Mouse (Mus musculus): ENCODE measurements around the gene B4galt5. TPM values are rescaled to one million over a fixed set of nuclear protein-coding genes. Genes with fewer than 3 reads are reported as not detected.

Gene B4galt5
- polyA plus RNA-seq, 1 experiment from 2014 or later = 115 TPM

DNA sequence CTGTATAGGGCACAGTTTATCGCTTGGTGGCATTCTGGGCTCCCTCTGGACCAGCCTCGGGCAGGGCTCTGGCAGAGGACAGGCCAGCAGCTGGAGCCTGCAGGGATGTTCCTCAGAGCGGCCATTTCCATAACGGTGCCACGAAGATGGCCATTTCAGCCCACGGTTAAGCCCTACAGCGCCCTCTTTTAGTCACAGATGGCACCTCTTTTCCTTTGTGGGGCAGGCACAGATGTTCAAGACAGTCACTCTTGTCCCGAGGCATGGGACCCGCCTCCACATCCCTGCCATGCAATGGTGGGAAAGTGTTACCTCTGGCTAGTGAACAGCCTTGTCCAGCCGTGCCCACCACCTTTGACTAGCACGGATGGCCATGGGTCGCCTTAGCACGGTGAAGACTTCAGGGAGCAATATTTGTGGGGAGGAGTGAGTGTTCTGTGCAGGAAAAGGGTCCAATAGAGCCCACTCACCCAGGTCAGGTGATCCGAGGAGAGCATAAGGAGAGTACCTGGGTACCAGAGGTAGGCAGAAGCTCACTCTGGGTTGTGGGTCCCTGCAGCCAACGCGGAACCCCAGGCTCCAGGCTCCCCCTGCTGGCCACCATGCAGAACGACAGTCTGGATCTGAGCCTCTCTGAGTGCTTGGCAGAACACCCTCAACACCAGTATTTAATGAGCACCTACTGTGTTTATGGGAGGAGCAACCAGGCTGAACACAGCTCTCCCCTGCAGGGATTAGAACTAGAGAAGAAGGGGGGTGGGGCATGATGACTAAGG, 70.0 kb downstream of the B4galt5 start:
- Histone ChIP-seq H3K27ac (no peak overlapping the region), H3K36me3 (ENCODE audit: inconsistent target) (no peaks in the 10 kb centered on the region), H3K4me3 (ENCODE audit: inconsistent target) (no peak overlapping the region), H3K79me2 (ENCODE audit: inconsistent target) (no peaks in the 10 kb centered on the region)
- 45% methylated on average over 17 of the region's 17 CpGs for WGBS (ENCODE audit: missing documents)

DNA sequence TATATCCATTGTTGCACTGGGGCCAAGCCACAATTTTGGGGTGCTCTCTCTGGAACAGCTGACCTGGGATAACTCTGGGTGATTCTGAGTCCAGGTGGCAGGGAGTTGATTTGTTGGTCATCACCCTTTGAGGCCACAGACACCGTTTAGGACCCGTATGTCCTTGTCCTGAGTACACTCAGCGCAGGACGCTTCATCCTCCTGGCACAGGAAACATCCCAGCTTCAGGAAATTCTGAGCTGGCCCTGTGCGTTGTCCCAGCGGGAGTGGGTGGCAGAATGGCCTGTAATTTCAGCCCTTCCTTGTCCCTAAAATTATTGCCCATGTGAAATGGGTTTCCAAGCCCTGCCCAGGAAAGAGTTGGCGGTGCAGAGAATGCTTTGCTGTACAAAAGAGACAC, 71.0 kb downstream of the B4galt5 start:
- WGBS (ENCODE audit: missing documents) = 81% methylated on average over 7 of the region's 7 CpGs
- Histone ChIP-seq H3K4me3 (ENCODE audit: inconsistent target) (no peak overlapping the region), H3K36me3 (ENCODE audit: inconsistent target) (no peaks in the 10 kb centered on the region), H3K79me2 (ENCODE audit: inconsistent target) (no peaks in the 10 kb centered on the region), H3K27ac (no peak overlapping the region)

DNA sequence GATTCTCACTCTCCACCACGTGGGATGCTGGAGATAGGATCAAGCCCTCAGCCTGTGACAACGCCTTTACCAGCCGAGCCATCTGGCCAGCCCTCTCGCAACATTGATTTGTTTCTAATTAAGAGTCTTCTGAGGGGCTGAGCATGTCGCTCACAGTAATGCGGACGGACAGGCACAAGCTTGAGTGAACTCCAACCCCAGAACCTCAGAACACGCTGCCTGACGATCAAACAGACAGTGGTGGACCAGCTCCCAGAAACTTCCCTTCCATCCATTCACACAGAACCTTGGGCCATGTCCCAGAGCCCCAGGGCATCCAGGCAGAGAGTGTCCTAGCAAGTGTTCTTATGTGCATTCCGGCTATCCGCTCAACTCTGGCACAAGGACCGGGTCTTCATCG, 72.0 kb downstream of the B4galt5 start:
- no peaks in the 10 kb centered on the region for H3K79me2 ChIP-seq (ENCODE audit: inconsistent target)
- no peak overlapping the region for H3K4me3 ChIP-seq (ENCODE audit: inconsistent target)
- no peaks in the 10 kb centered on the region for H3K36me3 ChIP-seq (ENCODE audit: inconsistent target)
- WGBS (ENCODE audit: missing documents) = 93% methylated on average over 13 of the region's 13 CpGs
- H3K27ac ChIP-seq = no peak overlapping the region

DNA sequence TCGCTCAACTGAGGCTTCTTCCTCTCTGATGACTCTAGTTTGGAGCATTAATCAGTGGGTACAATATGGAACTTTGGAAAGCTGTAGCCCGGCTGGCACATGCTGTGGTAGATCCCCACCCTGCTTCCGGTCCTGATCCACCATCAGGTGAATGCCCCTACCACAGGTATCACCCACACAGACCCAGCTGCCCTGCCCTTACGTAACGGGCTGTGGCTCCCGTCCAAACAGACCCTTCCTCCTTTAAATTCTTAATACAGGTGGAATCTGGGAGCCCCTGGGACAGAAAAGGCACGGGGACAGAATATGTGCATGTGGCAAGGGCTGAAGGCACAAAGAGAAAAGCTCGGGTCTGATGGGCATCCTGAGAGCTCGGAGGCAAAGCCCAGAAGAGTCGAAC, 73.1 kb downstream of the B4galt5 start:
- Histone ChIP-seq H3K79me2 (ENCODE audit: inconsistent target) (no peaks in the 10 kb centered on the region), H3K4me3 (ENCODE audit: inconsistent target) (no peak overlapping the region), H3K36me3 (ENCODE audit: inconsistent target) (no peaks in the 10 kb centered on the region), H3K27ac (no peak overlapping the region)
- 89% methylated on average over 10 of the region's 10 CpGs for WGBS (ENCODE audit: missing documents)

DNA sequence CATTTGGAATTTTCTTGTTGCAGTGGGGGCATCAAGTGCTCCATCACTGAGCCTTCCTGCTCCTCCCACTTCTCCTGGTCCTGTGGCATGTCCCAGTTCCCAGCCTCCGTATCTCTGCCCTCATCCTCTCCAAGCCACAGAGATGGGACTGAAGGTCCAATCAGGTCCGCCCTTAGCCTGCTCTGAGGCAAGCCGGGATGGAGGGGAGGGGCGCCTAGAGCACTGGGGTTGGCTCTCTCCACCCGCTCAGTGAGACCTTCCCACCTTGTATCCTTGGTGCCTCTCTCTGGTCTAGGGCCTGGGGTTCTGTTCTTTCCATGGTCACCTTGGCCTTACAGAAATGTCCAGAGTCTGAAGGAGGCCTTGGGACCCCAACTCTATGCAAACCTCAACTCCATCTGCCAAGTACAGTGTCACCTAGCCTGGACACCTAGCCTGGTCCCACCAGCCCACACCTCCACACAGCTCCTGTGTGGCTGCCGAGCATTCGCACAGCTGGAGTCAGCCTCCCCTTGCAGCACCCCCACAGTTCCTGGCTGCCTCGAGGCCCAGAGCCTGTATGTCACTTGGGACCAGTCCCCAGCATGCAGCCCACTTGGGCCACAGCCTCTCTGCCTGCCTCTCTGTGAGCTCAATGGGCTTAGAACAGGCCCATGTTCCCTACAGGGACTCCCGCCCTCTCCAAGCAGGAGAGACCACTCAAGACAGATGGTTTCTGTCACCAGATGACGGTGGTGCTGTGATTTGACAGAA, 74.1 kb downstream of the B4galt5 start:
- WGBS (ENCODE audit: missing documents) = 89% methylated on average over 10 of the region's 10 CpGs
- Histone ChIP-seq H3K27ac (no peak overlapping the region), H3K4me3 (ENCODE audit: inconsistent target) (no peak overlapping the region), H3K79me2 (ENCODE audit: inconsistent target) (no peaks in the 10 kb centered on the region), H3K36me3 (ENCODE audit: inconsistent target) (no peaks in the 10 kb centered on the region)

DNA sequence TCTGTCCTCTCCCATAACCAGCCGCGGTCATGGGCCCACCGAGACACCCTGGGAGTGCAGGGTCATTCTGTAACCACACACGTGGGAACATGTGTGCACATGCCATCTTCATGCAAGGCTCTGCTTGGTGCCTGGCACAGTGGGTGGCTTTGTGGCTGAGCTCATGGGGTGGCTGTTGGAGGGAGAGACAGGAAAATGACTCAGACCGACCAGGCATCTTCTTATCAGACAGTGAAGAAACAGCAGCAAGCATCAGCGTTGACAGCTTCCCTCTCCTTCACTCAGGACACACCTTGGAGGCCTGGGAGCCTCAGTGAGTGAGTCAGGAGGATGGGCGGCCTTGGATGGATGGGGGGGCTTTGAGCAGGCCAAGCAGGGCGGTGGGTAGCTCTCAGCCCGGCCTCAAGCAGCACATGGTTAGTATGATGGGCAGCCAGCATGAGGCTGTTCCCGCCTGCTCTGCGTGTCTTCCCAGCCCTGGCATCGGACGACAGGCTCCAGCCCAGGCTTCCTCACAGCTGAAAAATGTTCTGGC, 75.7 kb downstream of the B4galt5 start:
- no peak overlapping the region for H3K4me3 ChIP-seq (ENCODE audit: inconsistent target)
- no peak overlapping the region for H3K27ac ChIP-seq
- H3K36me3 ChIP-seq (ENCODE audit: inconsistent target) = no peaks in the 10 kb centered on the region
- WGBS (ENCODE audit: missing documents) = 78% methylated on average over 12 of the region's 13 CpGs
- no peaks in the 10 kb centered on the region for H3K79me2 ChIP-seq (ENCODE audit: inconsistent target)

DNA sequence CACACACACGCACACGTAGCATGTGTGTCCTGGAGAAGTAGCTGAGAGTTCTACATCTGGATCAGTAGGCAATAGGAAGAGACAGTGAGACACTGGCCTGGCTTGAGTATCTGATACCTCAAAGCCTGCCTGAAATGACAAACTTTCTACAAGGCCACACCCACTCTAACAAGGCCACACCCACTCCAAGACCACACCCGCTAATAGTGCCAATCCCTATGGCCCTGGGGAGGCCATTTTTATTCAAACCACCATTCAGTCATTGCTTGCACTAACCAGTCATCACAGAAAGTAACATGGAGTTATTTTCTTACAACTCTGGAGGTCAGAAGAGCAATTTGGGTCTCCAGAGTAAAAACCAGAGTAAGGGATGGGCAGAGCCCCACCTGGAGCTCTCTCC, 76.3 kb downstream of the B4galt5 start:
- Histone ChIP-seq H3K79me2 (ENCODE audit: inconsistent target) (no peaks in the 10 kb centered on the region), H3K27ac (no peak overlapping the region), H3K36me3 (ENCODE audit: inconsistent target) (no peaks in the 10 kb centered on the region), H3K4me3 (ENCODE audit: inconsistent target) (no peak overlapping the region)
- WGBS (ENCODE audit: missing documents) = 91% methylated on average over 3 of the region's 3 CpGs

DNA sequence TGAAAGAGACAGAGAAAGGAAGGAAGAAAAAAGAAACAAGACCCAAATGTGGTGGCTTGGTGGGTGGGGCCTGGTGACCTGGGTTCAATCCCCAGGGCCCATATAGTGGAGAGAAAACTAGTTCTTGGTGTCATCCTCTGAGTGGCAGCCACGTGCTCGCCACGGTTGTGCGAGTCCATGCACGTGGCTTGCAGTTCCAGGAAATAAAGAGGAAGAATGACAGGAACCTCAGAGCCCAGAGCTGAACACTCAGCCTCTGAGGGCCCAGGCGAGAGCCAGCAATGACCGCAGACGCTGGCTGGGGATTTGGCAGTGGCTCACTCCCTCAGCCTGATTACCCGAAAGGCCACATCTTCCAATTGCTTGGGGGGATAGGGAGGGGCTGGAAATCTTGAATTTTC, 77.9 kb downstream of the B4galt5 start:
- Histone ChIP-seq H3K27ac (no peak overlapping the region), H3K79me2 (ENCODE audit: inconsistent target) (no peaks in the 10 kb centered on the region), H3K4me3 (ENCODE audit: inconsistent target) (no peak overlapping the region), H3K36me3 (ENCODE audit: inconsistent target) (no peaks in the 10 kb centered on the region)
- 55% methylated on average over 9 of the region's 9 CpGs for WGBS (ENCODE audit: missing documents)

DNA sequence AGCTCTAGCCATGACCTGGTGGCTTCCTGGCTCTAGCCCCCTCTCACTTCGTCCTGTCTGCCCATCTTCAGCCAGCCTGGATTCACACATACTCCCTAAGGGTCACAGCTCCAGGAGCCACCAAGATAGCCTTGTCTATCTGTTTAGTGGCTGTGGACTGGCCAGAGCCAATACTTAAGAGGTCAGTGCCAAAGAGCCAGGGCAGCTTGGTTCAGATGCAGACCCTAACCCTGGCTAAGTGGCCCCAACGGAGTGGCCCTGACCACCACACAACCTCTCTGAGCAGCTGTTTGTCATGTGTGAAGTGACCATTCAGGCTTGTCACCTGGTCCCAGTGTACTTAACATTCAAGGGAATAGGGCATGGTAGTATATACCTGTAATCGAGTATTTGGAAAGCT, 78.5 kb downstream of the B4galt5 start:
- no peaks in the 10 kb centered on the region for H3K36me3 ChIP-seq (ENCODE audit: inconsistent target)
- WGBS (ENCODE audit: missing documents) = 92% methylated on average over 3 of the region's 3 CpGs
- no peak overlapping the region for H3K27ac ChIP-seq
- no peaks in the 10 kb centered on the region for H3K79me2 ChIP-seq (ENCODE audit: inconsistent target)
- H3K4me3 ChIP-seq (ENCODE audit: inconsistent target) = no peak overlapping the region

DNA sequence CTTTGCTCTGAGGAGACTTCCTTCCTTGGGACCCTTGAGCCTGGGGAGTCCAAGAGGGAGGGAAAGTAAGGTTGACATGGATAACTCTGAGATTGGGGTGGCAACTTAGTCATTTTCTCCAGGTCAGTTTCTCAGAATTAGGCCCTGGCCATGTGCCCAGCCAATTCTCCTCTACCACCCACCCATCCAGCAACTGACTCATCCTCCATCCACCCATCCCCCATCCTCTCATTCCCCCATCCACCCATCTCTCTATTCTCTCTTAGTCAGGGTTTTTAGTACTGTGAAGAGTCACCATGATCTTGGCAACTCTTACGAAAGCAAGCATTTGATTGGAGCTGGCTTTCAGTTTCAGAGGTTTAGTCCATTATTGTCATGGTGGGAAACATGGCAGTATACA, 80.3 kb downstream of the B4galt5 start:
- Histone ChIP-seq H3K27ac (no peak overlapping the region), H3K4me3 (ENCODE audit: inconsistent target) (no peak overlapping the region), H3K36me3 (ENCODE audit: inconsistent target) (no peaks in the 10 kb centered on the region), H3K79me2 (ENCODE audit: inconsistent target) (no peaks in the 10 kb centered on the region)
- 94% methylated on average over 1 of the region's 1 CpGs for WGBS (ENCODE audit: missing documents)

DNA sequence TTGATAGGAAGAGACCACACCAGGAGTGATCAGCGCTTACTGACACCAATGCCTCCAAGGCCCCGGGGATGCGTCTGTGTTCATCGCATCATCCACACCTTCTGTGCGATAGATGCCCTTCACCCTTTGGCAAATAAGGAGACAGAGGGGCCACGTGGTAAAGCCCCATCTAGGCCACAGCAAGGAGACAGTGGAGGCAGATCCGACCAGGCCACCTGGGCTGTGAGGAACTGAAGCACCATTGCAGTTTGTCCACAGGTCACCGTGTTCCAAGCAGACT, 80.6 kb downstream of the B4galt5 start:
- Histone ChIP-seq H3K36me3 (ENCODE audit: inconsistent target) (no peaks in the 10 kb centered on the region), H3K4me3 (ENCODE audit: inconsistent target) (no peak overlapping the region), H3K79me2 (ENCODE audit: inconsistent target) (no peaks in the 10 kb centered on the region), H3K27ac (no peak overlapping the region)
- 93% methylated on average over 8 of the region's 8 CpGs for WGBS (ENCODE audit: missing documents)

DNA sequence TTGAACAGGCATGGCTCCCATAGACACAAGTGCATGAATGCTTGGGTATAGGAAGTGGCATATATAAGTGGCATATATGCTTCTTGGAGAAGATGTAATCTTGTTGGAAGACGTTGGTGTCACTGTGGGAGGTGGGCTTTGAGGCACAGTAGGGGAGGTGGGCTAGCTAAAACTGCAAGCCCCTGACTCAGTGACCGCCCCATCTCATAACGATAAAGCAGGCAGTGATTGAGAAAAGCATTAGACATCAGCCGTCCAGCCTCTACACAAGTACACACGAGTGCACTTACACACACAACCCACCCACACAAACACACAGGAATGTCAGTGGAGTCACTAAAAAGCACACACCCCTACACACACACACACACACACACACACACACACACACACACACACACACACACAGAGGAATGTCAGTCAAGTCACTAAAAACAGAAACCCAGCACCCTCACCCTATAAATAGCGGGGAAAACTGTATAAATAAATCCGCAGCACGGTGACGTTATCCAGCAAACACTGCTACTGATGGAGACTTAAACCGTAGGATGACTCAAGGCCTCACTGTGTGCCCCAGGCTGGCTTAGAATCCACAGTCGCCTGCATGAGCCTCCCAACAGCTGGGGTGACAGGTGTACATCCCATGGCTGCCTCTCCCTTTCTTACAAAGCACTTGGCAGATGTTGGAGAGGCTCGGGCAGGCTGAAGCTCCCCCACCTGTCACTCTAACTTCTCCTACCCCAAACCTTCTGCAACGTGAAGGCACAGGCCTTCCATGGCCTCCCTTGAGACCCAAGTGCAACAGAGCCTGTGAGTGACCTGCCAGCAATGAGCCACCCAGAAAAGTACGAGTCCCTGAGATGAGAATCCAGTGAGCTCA, 81.2 kb downstream of the B4galt5 start:
- 89% methylated on average over 14 of the region's 14 CpGs for WGBS (ENCODE audit: missing documents)

DNA sequence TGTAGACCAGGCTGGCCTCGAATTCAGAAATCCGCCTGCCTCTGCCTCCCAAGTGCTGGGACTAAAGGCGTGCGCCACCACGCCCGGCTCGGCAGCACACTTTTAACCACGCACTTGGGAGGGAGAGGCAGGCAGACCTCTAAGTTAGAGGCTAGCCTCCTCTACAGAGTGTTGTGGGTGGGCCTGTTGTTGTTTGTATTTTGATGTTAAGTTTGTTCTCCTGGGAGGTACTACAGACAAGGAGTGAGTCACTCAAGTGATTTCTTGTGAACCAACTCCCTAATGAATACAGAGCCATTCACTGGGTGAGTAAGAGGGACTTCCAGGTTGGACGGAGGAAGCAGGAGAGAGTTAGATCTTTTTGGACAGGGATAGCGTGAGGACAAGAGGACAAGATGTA, 82.8 kb downstream of the B4galt5 start:
- no peak overlapping the region for H3K27ac ChIP-seq
- H3K4me3 ChIP-seq (ENCODE audit: inconsistent target) = no peak overlapping the region
- H3K79me2 ChIP-seq (ENCODE audit: inconsistent target) = no peaks in the 10 kb centered on the region
- WGBS (ENCODE audit: missing documents) = 100% methylated on average over 9 of the region's 10 CpGs
- H3K36me3 ChIP-seq (ENCODE audit: inconsistent target) = no peaks in the 10 kb centered on the region

More for the DNA sequence above, 81.2 kb downstream of the B4galt5 start:
- Histone ChIP-seq H3K27ac (no peak overlapping the region), H3K36me3 (ENCODE audit: inconsistent target) (no peaks in the 10 kb centered on the region), H3K4me3 (ENCODE audit: inconsistent target) (no peak overlapping the region), H3K79me2 (ENCODE audit: inconsistent target) (no peaks in the 10 kb centered on the region)

DNA sequence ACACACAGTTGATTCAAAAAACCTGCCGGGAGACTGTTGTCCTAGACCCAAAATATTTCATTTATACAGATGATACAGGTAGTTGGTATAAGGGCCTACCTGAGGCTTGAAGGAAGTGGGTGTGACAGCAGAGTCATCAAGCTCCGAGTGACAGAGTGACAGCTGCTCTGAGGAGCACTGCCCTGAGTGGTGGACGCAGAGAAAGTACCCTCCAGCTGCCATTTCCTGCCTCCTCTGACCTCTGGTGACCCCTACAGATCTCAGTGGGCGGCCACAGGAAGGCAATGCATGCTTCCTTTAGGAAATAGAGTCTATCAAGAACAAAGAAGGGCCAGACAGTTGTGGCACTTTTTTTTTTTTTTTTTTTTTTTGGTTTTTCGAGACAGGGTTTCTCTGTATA, 83.2 kb downstream of the B4galt5 start:
- Histone ChIP-seq H3K4me3 (ENCODE audit: inconsistent target) (no peak overlapping the region), H3K79me2 (ENCODE audit: inconsistent target) (no peaks in the 10 kb centered on the region), H3K27ac (no peak overlapping the region), H3K36me3 (ENCODE audit: inconsistent target) (no peaks in the 10 kb centered on the region)
- 60% methylated on average over 4 of the region's 5 CpGs for WGBS (ENCODE audit: missing documents)

DNA sequence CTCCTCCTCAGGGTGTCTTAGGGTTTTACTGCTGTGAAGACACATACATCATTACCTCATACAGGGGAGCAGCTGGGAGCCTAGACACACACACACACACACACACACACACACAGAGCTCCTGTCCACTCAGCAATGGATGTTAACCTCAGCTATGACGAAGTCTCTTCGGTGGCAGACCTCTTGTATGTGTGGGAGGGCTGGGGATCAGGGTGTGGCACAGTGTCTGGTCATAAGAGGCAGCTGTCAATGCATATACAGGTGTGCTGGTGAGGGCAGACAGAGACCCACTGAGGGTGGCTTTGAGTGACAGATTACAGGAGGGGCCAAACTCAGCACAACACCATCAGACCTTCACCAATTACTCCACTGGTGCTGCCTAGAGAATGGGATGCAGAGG, 84.0 kb downstream of the B4galt5 start:
- Histone ChIP-seq H3K79me2 (ENCODE audit: inconsistent target) (no peaks in the 10 kb centered on the region), H3K27ac (no peak overlapping the region), H3K4me3 (ENCODE audit: inconsistent target) (no peak overlapping the region), H3K36me3 (ENCODE audit: inconsistent target) (no peaks in the 10 kb centered on the region)
- WGBS (ENCODE audit: missing documents) = 84% methylated on average over 2 of the region's 2 CpGs

Measured in macrophage (primary cell).